Mouse (Mus musculus) activated CD4-positive, CD25-positive, alpha-beta regulatory T cell, adult 4 months (primary cell): ENCODE measurements around the gene Nebl. TPM values are rescaled to one million over a fixed set of nuclear protein-coding genes. Genes with fewer than 3 reads are reported as not detected.

Source experiments
- ATAC-seq: one replicate; pipeline ENCODE4 v1.8.0; 2017
- polyA plus RNA-seq, 2 experiments: library from polyadenylated mRNA; unstranded; fragments of 100-300 nt; shearing (Covaris generic); gene quantifications; one replicate each; pipeline ENCODE4 v1.2.1; 2017

Gene Nebl
- polyA plus RNA-seq, 2 experiments from 2014 or later = 6.0 to 8.3 TPM

DNA sequence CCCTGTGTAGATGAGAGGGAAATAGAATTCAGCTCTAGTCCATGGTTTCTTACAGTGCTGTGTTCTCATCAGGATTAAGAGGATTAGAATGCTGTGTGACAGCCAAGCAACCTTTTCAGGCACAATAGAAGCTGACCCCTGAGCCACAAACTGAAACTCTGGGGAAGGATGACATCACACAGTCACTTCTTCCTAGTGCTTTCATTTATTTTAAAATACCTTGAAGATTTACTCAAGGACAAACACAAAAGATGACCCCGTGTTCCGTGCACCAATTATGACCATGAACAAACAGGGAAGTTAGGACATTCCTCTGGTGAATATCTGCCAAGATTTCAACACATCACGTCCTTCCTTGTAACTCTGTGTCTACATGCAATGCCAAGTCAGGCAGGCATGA, 121.0 kb downstream of the Nebl start:
- no peak for ATAC-seq

DNA sequence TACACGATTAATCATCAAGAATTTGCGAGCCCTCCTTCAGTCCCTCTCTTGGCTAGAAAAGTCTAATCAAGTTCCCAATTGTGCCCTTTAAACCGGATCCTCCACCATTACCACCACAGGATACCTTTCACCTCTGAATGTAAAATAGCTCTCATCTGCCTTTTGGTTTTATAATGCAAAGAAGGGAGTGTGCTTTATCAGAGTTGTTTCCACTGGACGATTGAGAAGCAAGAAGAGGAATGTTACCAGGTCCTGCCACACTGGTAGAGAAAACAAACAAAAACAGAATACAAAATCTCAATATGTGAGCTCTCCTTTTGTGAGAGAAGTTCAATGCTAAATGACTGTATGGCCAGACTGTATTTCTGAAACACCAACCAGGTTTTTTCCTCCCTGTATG, 127.7 kb downstream of the Nebl start:
- no peak for ATAC-seq

DNA sequence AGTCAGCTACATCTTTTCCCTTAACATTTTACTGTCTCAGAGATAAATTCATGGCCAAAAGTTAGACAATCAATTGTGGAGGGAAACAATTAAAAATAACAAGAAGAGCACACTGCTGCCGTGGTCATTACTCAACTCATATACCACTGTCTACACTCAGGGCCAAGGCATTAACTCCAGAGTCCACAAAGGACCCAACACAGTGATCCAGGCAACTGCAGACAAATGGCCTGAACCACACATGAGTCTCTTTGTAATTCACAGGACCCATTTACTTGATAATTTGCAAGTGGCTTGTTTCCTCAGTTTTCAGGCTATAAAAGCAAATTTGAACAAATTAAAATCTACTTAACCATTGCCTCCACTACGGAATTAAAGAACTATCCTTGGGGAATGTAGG, 130.6 kb downstream of the Nebl start:
- ATAC-seq = no peak

DNA sequence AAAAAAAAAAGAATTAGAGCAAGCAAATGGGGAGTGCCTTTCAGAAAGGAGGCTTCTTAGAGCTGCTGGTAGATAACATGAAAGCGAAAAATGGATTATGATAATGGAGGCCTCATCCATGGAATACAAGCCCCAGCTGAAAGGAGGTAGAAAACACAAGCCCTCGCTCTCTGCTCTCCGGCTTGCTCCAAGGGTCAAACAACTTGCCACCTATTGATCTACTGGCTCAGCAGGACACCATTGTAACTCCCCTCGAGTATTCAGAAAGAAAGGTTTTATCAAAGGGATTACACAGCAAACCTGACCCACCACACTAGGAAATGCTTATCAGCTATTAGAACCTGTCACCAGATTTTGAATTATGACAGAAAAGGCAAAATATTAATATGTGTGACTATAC, 131.4 kb downstream of the Nebl start:
- no peak for ATAC-seq

DNA sequence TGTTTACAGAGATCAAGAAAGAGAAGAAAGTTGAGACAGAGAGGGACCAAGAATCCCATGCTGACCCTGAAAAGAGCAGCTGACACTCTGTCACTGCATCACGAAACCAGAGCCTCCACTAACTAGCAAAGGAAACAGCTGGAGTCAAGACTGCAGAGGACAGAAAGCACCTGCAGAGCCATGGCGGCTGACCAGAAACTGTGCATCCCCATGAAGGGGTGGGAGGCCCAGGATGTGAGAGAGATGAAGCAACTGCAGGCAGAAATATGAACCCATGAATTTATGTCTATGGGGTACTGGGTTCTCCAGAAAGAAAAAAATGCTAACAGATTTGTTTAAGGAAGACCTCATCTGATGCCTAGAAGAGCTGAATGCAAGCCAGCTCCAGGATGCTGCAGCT, 133.3 kb downstream of the Nebl start:
- ATAC-seq = no peak

GRCm38 (mm10) chr2:17589669-17590068, 141.6 kb downstream of the Nebl start:
- ATAC-seq = no peak

DNA sequence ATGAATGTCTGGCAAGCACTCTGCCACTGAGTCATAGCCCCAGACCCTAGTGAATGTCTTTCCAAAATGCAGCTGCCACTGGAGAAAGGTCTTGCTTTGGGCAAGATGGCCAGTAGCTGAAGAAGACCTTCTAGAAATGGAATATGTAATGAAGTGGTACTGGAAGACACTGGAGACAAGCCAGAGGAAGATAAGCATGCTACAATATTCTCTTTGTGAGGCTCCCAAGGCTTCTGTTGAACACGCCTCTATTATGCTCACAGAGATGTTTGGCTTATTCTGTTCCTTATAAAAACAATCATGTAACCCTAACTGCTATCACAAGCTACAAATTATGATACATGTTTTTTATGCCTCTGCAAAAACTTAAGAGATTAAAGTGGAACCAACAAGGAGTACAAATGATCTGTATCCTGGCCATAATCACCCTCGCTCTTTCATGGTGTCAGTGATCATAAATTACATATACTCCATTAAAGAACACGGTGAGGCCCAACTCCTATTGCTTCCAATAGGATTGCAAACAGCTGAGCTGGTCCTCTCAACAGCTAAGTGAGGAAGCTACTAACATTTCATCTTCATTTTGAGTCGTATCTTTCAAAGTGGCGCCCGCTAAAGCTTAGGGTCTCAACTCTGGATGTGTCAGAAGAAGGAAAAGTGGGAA, 145.8 kb downstream of the Nebl start:
- no peak for ATAC-seq

DNA sequence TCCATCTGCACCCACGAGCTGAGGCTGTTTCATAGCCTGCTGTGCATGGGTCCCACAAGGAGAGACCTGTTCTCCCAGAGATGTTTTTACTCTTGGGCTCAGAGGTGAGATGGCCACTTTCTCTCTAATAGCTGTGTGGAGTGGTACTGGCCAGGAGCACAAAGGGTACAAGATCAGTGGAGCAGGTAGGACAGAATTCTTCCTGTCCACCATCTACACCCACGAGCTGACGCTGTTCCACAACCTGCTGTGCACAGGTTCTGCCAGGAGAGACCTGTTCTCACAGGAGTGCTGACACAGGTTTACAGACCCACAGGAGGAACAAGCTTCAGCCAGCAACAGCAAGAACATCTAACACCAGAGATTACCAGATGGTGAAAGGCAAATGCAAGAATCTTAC, 155.6 kb downstream of the Nebl start:
- no peak for ATAC-seq

- ATAC-seq = no peak
Observed at GRCm38 (mm10) chr2:17571716-17572115, 159.5 kb downstream of the Nebl start.

DNA sequence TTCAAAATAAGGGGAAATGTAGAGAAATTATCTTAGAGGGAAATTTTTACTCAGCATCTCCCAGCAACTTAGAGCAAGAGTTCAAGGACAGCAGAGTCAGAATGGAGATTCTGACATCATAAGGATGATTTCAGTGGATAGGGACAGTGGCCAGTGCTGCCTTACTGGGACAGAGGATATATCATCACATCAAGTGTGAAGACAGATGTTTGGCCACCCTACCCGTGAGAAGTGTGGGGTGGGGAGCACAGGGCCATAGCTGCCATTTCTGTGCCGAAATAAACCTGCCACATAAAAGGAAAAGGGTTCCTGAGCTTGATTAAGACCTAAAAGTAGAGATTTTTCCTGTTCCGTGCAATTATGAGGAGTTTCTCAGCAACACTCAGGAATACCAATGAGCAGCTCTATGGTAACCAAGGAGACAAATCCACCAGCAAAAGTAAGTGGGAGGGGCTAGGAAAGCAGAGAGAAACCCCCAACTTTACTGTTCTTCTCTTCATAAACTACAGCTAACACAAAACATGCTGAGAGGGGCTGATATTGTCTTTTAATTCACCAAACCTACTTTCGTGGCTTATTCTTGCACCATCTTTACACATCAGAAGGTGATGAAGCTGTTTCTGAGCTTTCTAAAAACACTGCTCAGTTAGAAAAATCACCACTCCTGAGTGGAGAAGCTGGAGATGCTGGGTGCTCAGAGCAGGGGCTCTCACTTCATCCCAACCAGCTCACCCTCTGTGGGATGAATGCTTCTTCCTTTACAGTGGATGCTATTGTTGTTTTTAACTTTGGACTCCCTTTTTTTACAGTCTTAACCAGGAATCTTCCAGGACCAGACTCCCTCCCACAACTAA, 172.1 kb downstream of the Nebl start:
- ATAC-seq = no peak

- ATAC-seq = no peak
Observed at GRCm38 (mm10) chr2:17549895-17550558, 181.2 kb downstream of the Nebl start.

GRCm38 (mm10) chr2:17546354-17546948, 184.8 kb downstream of the Nebl start:
- no peak for ATAC-seq

GRCm38 (mm10) chr2:17539737-17540136, 191.5 kb downstream of the Nebl start:
- ATAC-seq = no peak

DNA sequence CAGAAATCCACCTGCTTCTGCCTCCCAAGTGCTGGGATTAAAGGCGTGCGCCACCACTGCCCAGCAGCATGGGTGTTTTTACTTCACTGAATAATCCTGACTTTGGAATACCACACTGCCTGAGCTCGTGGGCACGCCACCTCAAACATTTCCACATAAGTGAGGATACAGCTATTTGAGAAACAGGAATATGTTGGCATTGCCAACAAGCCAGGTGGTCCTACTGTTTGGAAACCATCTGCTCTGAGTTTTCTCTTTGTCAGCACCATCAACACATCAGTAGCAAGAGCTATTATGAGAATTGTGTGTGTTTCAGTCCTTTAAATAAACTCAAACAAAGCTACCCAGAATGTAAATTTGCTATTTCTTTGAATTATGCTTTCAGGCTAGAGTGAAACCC, 192.8 kb downstream of the Nebl start:
- ATAC-seq = no peak

- no peak for ATAC-seq
Observed at GRCm38 (mm10) chr2:17531355-17532105, 199.7 kb downstream of the Nebl start.

- ATAC-seq = no peak
Observed at GRCm38 (mm10) chr2:17525739-17526526, 205.3 kb downstream of the Nebl start.

DNA sequence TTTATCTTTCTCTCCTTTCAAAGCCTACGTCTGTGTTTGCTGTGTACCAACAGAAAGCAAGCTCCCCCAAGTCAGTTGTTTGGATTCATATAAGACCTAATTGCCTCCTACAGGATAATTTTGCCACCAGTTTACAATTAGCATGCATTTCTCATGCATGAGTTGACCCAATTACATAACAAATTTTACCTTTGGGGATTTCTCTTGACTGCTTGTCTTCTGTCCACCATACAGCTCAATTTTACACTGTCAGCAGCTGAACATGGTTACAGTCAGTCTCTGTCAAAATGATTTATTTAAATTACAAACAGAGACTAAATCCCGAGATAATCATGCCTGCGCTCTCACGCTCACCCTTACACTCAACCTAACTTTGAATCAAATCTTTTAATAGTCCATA, 206.1 kb downstream of the Nebl start:
- no peak for ATAC-seq

DNA sequence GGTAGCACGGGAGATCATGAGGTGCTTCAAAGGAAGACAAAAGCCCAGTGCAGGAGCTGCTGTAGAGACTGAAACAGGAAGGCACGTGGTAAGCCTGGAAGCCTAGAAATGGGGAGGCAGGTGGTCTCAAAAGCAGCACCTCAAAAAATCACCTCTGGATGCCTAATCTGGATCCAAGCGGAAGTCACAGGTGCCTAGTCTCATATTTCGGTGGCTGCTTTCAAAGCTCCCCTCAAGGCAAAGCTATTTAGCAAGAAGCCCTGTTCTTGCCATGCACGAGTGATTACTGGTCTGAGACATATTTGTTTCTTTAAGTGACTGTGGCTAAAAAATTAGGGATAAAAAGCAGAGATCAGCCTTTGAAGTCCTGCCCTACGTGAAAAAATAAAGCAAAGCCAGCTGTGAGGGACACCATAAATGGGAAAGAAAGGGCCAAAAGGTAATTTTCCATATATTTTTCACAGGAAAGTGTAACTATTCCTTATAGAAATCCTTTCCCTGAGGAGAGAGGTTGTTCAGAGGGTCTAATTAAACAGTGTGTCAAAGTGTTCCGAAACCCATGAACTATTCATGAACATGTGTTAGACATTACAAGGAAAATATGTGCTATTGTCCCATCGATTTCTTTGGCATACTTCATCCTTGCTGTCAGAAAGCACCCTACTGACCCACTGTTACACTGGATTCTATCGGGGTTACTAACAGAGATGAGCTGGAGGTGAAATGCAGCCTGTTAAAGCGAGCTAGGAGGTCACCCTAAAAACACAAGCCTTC, 206.9 kb downstream of the Nebl start:
- ATAC-seq = no peak

GRCm38 (mm10) chr2:17523791-17524190, 207.5 kb downstream of the Nebl start:
- no peak for ATAC-seq

GRCm38 (mm10) chr2:17515686-17516085, 215.6 kb downstream of the Nebl start:
- no peak for ATAC-seq

- ATAC-seq = no peak
Observed at GRCm38 (mm10) chr2:17514765-17515164, 216.5 kb downstream of the Nebl start.
